Mouse (Mus musculus) hindbrain, embryonic 11.5 days (tissue): ENCODE results near the gene Gm45234. TPM values are rescaled to one million over a fixed set of nuclear protein-coding genes. Genes with fewer than 3 reads are reported as not detected.
A peak's percentile ranks its signal among the peaks of the same experiment; 100 is the strongest.

Experiments used
- ATAC-seq: fragments of 200-750 bp; cut with Nextera tagmentation; 2 replicates; pipeline ENCODE4 v1.8.0; 2017; ENCODE audit warnings: mild to moderate bottlenecking, moderate TSS enrichment, moderate library complexity; ENCODE audit not compliant: low FRiP score
- DNase-seq: peaks from one replicate; pipeline ENCODE4 v3.0.0-alpha.2; 2015; ENCODE audit warnings: low spot score
- H3K27ac ChIP-seq: fragments of 300-500 bp; sonication (generic); 2 replicates; pipeline ENCODE4 v1.5.1; 2014; ENCODE audit warnings: mild to moderate bottlenecking, low read depth, low read length
- H3K27me3 ChIP-seq: fragments of 300-500 bp; sonication (generic); 2 replicates; pipeline ENCODE4 v1.6.1; 2014; ENCODE audit warnings: mild to moderate bottlenecking, low read length, moderate library complexity, mixed read lengths; ENCODE audit not compliant: control insufficient read depth, insufficient read depth
- H3K36me3 ChIP-seq: fragments of 300-500 bp; sonication (generic); 2 replicates; pipeline ENCODE4 v1.6.1; 2014; ENCODE audit warnings: mild to moderate bottlenecking, low read length, moderate library complexity, mixed read lengths; ENCODE audit not compliant: control insufficient read depth, insufficient read depth
- H3K4me1 ChIP-seq: fragments of 300-500 bp; sonication (generic); replicated peaks from 2 replicates; pipeline ENCODE4 v1.6.1; 2014; ENCODE audit warnings: low read length, mixed read lengths; ENCODE audit not compliant: control insufficient read depth, insufficient read depth
- H3K4me2 ChIP-seq: fragments of 300-500 bp; sonication (generic); replicated peaks from 2 replicates; pipeline ENCODE4 v1.6.1; 2014; ENCODE audit warnings: mild to moderate bottlenecking, low read depth, low read length
- H3K4me3 ChIP-seq: fragments of 300-500 bp; sonication (generic); 2 replicates; pipeline ENCODE4 v1.5.1; 2014; ENCODE audit warnings: low read depth, low read length
- H3K9ac ChIP-seq: fragments of 300-500 bp; sonication (generic); 2 replicates; pipeline ENCODE4 v1.6.1; 2014; ENCODE audit warnings: low read depth, low read length
- H3K9me3 ChIP-seq: fragments of 300-500 bp; sonication (generic); 2 replicates; pipeline ENCODE4 v1.6.1; 2016; ENCODE audit warnings: low read length; ENCODE audit not compliant: control insufficient read depth
- WGBS: fragments of 180-500 bp; shearing (Covaris S2); extraction: QIAGEN DNeasy Blood & Tissue Kit; methylation state at CpG from one replicate; pipeline ENCODE4 v1.1.7; 2014; 5-methylcytosine and 5-hydroxymethylcytosine counted together
- polyA plus RNA-seq: library from polyadenylated mRNA; unstranded; fragments of >200 nt; fragmentation: Nextera tagmentation; extraction: Ambion mirVana; gene quantifications from 2 replicates; pipeline ENCODE4 v1.2.1, GENCODE M21; 2014

The Gm45234 gene
- polyA plus RNA-seq, 1 experiment from 2014 or later, result not detected

DNA sequence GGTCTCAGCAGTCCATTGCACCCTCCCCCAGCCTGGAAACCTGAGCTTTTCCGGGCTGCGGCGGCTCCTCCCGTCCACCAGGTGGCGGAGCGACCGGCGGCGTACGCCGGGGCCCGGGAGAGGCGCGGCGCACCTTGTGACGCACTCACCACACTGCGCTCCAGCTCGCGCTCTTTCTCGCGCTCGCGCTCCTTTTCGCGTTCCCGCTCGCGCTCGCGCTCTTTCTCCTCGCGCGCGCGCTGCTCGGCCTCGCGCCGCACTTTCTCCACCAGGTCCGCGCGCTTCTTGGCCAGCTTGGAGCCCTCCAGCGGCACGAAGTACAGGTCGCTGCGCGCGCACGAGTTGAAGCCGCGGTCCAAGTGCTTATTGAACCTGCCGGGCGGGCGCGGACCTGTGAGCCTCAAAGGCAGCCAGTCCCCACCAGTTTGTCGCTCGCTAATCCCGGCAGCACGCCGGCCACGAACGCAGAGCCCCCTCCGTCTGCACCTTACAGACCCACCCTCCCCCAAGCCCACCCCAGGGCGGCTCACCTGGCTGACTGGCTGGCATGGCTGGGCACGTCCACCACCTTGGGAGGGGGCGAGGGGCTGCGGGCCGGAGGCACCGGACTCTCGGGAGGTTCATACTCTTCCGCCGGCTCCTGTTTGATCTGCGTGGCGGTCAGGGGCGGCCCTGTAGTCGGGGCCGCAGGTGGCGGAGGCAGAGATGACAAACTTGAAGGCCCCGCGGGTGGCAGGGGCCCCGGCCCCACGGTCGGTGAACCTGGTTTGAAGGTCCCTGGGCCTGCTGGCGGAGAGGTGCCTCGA, 10.1 kb downstream of the Gm45234 start:
- no peaks in the 10 kb centered on the region for H3K9me3 ChIP-seq
- DNase-seq (peak; percentile 97), ATAC-seq (peak; percentile 84)
- H3K4me3 ChIP-seq, result peak overlapping the region; percentile 51
- peak overlapping the region; percentile 86 for H3K9ac ChIP-seq
- peak overlapping the region; percentile 97 for H3K4me2 ChIP-seq
- H3K27ac ChIP-seq, result peak overlapping the region; percentile 86
- H3K27me3 ChIP-seq, result no peaks in the 10 kb centered on the region
- H3K4me1 ChIP-seq, result peaks cover 14% of the 10 kb centered on the region
- 0 out of 2 replicates have a peak, but pooled peaks cover 7% of the 10 kb centered on the region for H3K36me3 ChIP-seq
- WGBS, result under 1% methylated on average over 84 of the region's 85 CpGs

DNA sequence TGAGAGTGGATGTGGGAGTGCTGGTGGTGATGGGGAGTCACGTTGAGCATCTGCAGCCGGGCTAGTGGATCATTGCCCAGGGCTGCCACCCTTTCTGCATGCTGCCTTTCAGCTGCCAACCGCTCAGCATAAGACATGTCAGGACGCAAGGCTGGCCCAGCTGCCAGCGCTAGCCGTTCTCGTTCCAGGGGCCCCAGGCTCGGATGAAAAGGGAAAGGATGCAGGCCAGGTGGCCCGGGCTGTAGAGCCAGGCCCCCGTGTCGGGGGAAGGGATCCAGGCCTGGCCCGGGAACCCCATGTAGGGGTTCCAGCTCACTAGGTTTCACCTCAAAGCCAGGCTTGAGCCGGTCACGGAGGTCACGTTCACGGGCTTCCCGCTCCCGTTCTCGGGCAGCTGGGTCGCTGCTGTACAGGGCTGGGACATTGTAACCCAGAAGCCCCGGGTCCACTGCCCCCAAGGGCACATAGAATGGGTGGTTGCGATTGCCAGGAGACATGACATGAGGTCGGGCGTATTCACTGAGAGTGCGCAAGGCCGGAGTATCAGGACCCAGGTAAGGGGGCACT, 11.0 kb downstream of the Gm45234 start:
- no peak for ATAC-seq
- H3K36me3 ChIP-seq, result 0 out of 2 replicates have a peak, but pooled peaks cover 7% of the 10 kb centered on the region
- H3K4me1 ChIP-seq, result peaks cover 14% of the 10 kb centered on the region

GRCm38 (mm10) chr6:124743647-124744046, 12.2 kb downstream of the Gm45234 start:
- ATAC-seq (no peak), DNase-seq (no peak)
- H3K4me2 ChIP-seq, result no peak overlapping the region
- WGBS, result 90% methylated on average over 8 of the region's 8 CpGs
- H3K9me3 ChIP-seq, result no peaks in the 10 kb centered on the region
- peaks cover 14% of the 10 kb centered on the region for H3K4me1 ChIP-seq
- no peak overlapping the region for H3K9ac ChIP-seq
- H3K27ac ChIP-seq, result no peak overlapping the region
- no peaks in the 10 kb centered on the region for H3K27me3 ChIP-seq
- H3K36me3 ChIP-seq, result 0 out of 2 replicates have a peak, but pooled peaks cover 7% of the 10 kb centered on the region
- H3K4me3 ChIP-seq, result no peak overlapping the region

More for the DNA sequence above, 11.0 kb downstream of the Gm45234 start:
- no peak for DNase-seq
- Histone ChIP-seq H3K9ac (no peak overlapping the region), H3K4me2 (peak overlapping the region; percentile 97; the same call in 1 of the 2 replicates), H3K27ac (peak overlapping the region; percentile 86), H3K4me3 (no peak overlapping the region), H3K27me3 (no peaks in the 10 kb centered on the region), H3K9me3 (no peaks in the 10 kb centered on the region)
- 69% methylated on average over 26 of the region's 26 CpGs for WGBS

- 0 out of 2 replicates have a peak, but pooled peaks cover 6% of the 10 kb centered on the region for H3K36me3 ChIP-seq
Observed at GRCm38 (mm10) chr6:124742839-124743514, 12.8 kb downstream of the Gm45234 start.

GRCm38 (mm10) chr6:124741842-124742241, 14.0 kb downstream of the Gm45234 start:
- H3K4me3 ChIP-seq, result peak overlapping the region; percentile 23
- no peak for ATAC-seq
- no peaks in the 10 kb centered on the region for H3K36me3 ChIP-seq
- H3K4me2 ChIP-seq, result peak overlapping the region; percentile 51
- H3K9me3 ChIP-seq, result no peaks in the 10 kb centered on the region
- H3K9ac ChIP-seq, result peak overlapping the region; percentile 59
- peak overlapping the region; percentile 99 for H3K27ac ChIP-seq
- H3K27me3 ChIP-seq, result no peaks in the 10 kb centered on the region
- DNase-seq, result no peak
- H3K4me1 ChIP-seq, result peaks cover 12% of the 10 kb centered on the region
- WGBS, result 73% methylated on average over 3 of the region's 3 CpGs

More at GRCm38 (mm10) chr6:124742839-124743514, 12.8 kb downstream of the Gm45234 start:
- Histone ChIP-seq H3K27me3 (no peaks in the 10 kb centered on the region), H3K9me3 (no peaks in the 10 kb centered on the region), H3K4me2 (no peak overlapping the region), H3K4me3 (no peak overlapping the region), H3K4me1 (peaks cover 14% of the 10 kb centered on the region), H3K27ac (no peak overlapping the region), H3K9ac (no peak overlapping the region)
- WGBS, result 91% methylated on average over 14 of the region's 15 CpGs
- ATAC-seq (no peak), DNase-seq (no peak)

GRCm38 (mm10) chr6:124740888-124741761, 14.7 kb downstream of the Gm45234 start, which contains the start of gene Grcc10:
Gene Grcc10, minus strand, starts transcription at chr6:124741374.
- Histone ChIP-seq H3K9me3 (no peaks in the 10 kb centered on the region), H3K36me3 (no peaks in the 10 kb centered on the region), H3K27ac (peak within 1 kb of the TSS; percentile 99), H3K9ac (peak within 1 kb of the TSS; percentile 83), H3K27me3 (no peaks in the 10 kb centered on the region), H3K4me3 (peak within 1 kb of the TSS; percentile 63), H3K4me1 (peaks cover 8% of the 10 kb centered on the region), H3K4me2 (peak within 1 kb of the TSS; percentile 51)
- ATAC-seq (peak; percentile 84), DNase-seq (peak; percentile 91)
- WGBS, result under 1% methylated on average over 41 of the region's 41 CpGs

GRCm38 (mm10) chr6:124740211-124740887, 15.5 kb downstream of the Gm45234 start:
- peak; percentile 33 for ATAC-seq
- Histone ChIP-seq H3K27ac (peak overlapping the region; percentile 99), H3K36me3 (no peaks in the 10 kb centered on the region), H3K4me3 (peak overlapping the region; percentile 63), H3K9ac (peak overlapping the region; percentile 83), H3K9me3 (no peaks in the 10 kb centered on the region), H3K27me3 (no peaks in the 10 kb centered on the region), H3K4me1 (peaks cover 4% of the 10 kb centered on the region), H3K4me2 (peak overlapping the region; percentile 51)
- peak; percentile 74 for DNase-seq
- WGBS, result under 1% methylated on average over 29 of the region's 29 CpGs
